Comparison of ENCODE assay signal across 8 mouse cellular contexts in genomic region chr2:163471710-163472465, GRCm38 (mm10). TPM values are rescaled to one million over a fixed set of nuclear protein-coding genes. Genes with fewer than 3 reads are reported as not detected.
DNase-seq lines count a peak whose midpoint lies in the region; ATAC-seq and TF ChIP-seq lines count a peak whose summit lies in the region.

No protein-coding gene starts in this region.

- peak overlapping the region; percentile 85 for H3K4me2 ChIP-seq in heart, embryonic 11.5 days

- WGBS in heart, embryonic 11.5 days (ENCODE audit: insufficient replicate concordance), result 6% methylated on average over 36 of the region's 36 CpGs
- WGBS in midbrain, embryonic 10.5 days, result 5% methylated on average over 36 of the region's 36 CpGs

- intact Hi-C loops in gastrocnemius, adult 2 months (cut with DNase I), result loop anchor here (1.0 to 2.0 kb wide), 2 partner anchors 19 to 53 kb away; no protein-coding TSS in a partner anchor
- intact Hi-C loops in gastrocnemius, postnatal 14 days (cut with DNase I; ENCODE audit: low total_unique reads), result loop anchor here (10.0 kb wide), 1 partner anchor 47 kb away; the partner anchor contains the start of gene Oser1
- intact Hi-C loops in left cerebral cortex, postnatal 4 days (cut with DNase I), result no loop called here

- TF ChIP-seq CTCF in gastrocnemius, adult 2 months (IDR thresholded peaks at IDR 0.05), result no peak

- peak overlapping the region; percentile 92 for H3K4me3 ChIP-seq in gastrocnemius, adult 2 months
- H3K4me3 ChIP-seq in heart, embryonic 11.5 days (ENCODE audit: low read depth, low read length), result peak overlapping the region; percentile 75
- H3K4me3 ChIP-seq in midbrain, embryonic 10.5 days, result peak overlapping the region; percentile 77

- peak; percentile 76 for ATAC-seq in heart, embryonic 11.5 days (replicated peaks; ENCODE audit: insufficient number of reproducible peaks, low FRiP score, low TSS enrichment)

- no peaks in the 10 kb centered on the region for H3K9me3 ChIP-seq in heart, embryonic 11.5 days (replicated peaks; ENCODE audit: control insufficient read depth, low read length)
- no peaks in the 10 kb centered on the region for H3K9me3 ChIP-seq in midbrain, embryonic 10.5 days (replicated peaks)

- peaks cover 13% of the 10 kb centered on the region for H3K36me3 ChIP-seq in heart, embryonic 11.5 days (ENCODE audit: control insufficient read depth, insufficient read depth, low read length)
- H3K36me3 ChIP-seq in midbrain, embryonic 10.5 days, result peaks cover 24% of the 10 kb centered on the region

- no peaks in the 10 kb centered on the region for H3K27me3 ChIP-seq in heart, embryonic 11.5 days (ENCODE audit: control insufficient read depth, insufficient read depth, low read length)
- H3K27me3 ChIP-seq in midbrain, embryonic 10.5 days (ENCODE audit: low read depth, poor library complexity, severe bottlenecking), result no peaks in the 10 kb centered on the region

- peak overlapping the region; percentile 92 for H3K27ac ChIP-seq in gastrocnemius, adult 2 months
- peak overlapping the region; percentile 80 for H3K27ac ChIP-seq in heart, embryonic 11.5 days (ENCODE audit: low read depth, low read length)
- peak overlapping the region; percentile 91 for H3K27ac ChIP-seq in midbrain, embryonic 10.5 days (replicated peaks)

- DNase-seq in gastrocnemius, adult 2 months, result peak; percentile 57
- no peak for DNase-seq in gastrocnemius, postnatal 14 days
- DNase-seq in adrenal gland, postnatal 10 days, result peak; percentile 58
- DNase-seq in kidney, postnatal 10 days, result peak; percentile 22
- DNase-seq in midbrain, embryonic 10.5 days (ENCODE audit: low spot score), result no peak
- DNase-seq in left cerebral cortex, postnatal 4 days, result no peak
- DNase-seq in thymus, postnatal 0 days (ENCODE audit: low spot score), result no peak

- H3K4me1 ChIP-seq in heart, embryonic 11.5 days (ENCODE audit: control insufficient read depth, insufficient read depth, low read length), result peaks cover 6% of the 10 kb centered on the region
- peaks cover 10% of the 10 kb centered on the region for H3K4me1 ChIP-seq in midbrain, embryonic 10.5 days

- H3K9ac ChIP-seq in heart, embryonic 11.5 days (ENCODE audit: low read depth, low read length), result peak overlapping the region; percentile 88

RNA-seq across cellular contexts. Expression of gene Fitm2, which starts 0.5 kb away (rescaled TPM):
- total RNA-seq in gastrocnemius, adult 2 months (2021), result 100 to 1,000 TPM in 1 of 2 experiments, 10 to 100 TPM in 1; 73.8 to 106 TPM
- 10 to 100 TPM; 46.2 to 63.3 TPM for total RNA-seq in gastrocnemius, postnatal 14 days (2021)
- 10 to 100 TPM; 76.9 to 91.9 TPM for total RNA-seq in adrenal gland, postnatal 10 days (2021)
- polyA plus RNA-seq in heart, embryonic 11.5 days (2014; fragmentation: Nextera tagmentation; extraction: Ambion mirVana), result 11.6 and 14.6 TPM in 2 replicates
- 9.8 and 11.2 TPM in 2 replicates for polyA plus RNA-seq in midbrain, embryonic 10.5 days (2016; fragmentation: Nextera tagmentation; extraction: Ambion mirVana)
- 10 to 100 TPM; 15.3 TPM for total RNA-seq in left cerebral cortex, postnatal 4 days (2021)
- 5.5 and 5.7 TPM in 2 replicates for polyA plus RNA-seq in thymus, postnatal 0 days (2015; fragmentation: Nextera tagmentation; extraction: Ambion mirVana)

RNA-seq across cellular contexts. Expression of gene R3hdml, which starts 20.2 kb away (rescaled TPM):
- not detected for total RNA-seq in gastrocnemius, adult 2 months (2021)
- not detected for total RNA-seq in gastrocnemius, postnatal 14 days (2021)
- total RNA-seq in adrenal gland, postnatal 10 days (2021), result not detected
- 0.27 TPM in 1 of 2 replicates, not detected in the other for polyA plus RNA-seq in heart, embryonic 11.5 days (2014; fragmentation: Nextera tagmentation; extraction: Ambion mirVana)
- not detected in 2 replicates for polyA plus RNA-seq in midbrain, embryonic 10.5 days (2016; fragmentation: Nextera tagmentation; extraction: Ambion mirVana)
- total RNA-seq in left cerebral cortex, postnatal 4 days (2021), result under 1 TPM in 1 of 2 experiments, not detected in 1; 0.36 TPM
- 0.19 and 0.21 TPM in 2 replicates for polyA plus RNA-seq in thymus, postnatal 0 days (2015; fragmentation: Nextera tagmentation; extraction: Ambion mirVana)

RNA-seq across cellular contexts. Expression of gene Gdap1l1, which starts 33.6 kb away (rescaled TPM):
- total RNA-seq in gastrocnemius, adult 2 months (2021), result not detected
- total RNA-seq in gastrocnemius, postnatal 14 days (2021), result under 1 TPM in 1 of 2 experiments, not detected in 1; 0.23 TPM
- total RNA-seq in adrenal gland, postnatal 10 days (2021), result 1 to 10 TPM; 3.4 to 4.3 TPM
- polyA plus RNA-seq in heart, embryonic 11.5 days (2014; fragmentation: Nextera tagmentation; extraction: Ambion mirVana), result 0.31 and 0.64 TPM in 2 replicates
- 20.0 and 30.2 TPM in 2 replicates for polyA plus RNA-seq in midbrain, embryonic 10.5 days (2016; fragmentation: Nextera tagmentation; extraction: Ambion mirVana)
- 10 to 100 TPM; 90.8 to 98.3 TPM for total RNA-seq in left cerebral cortex, postnatal 4 days (2021)
- 0.41 and 0.44 TPM in 2 replicates for polyA plus RNA-seq in thymus, postnatal 0 days (2015; fragmentation: Nextera tagmentation; extraction: Ambion mirVana)

RNA-seq across cellular contexts. Expression of gene Hnf4a, which starts 34.7 kb away (rescaled TPM):
- not detected for total RNA-seq in gastrocnemius, adult 2 months (2021)
- total RNA-seq in gastrocnemius, postnatal 14 days (2021), result not detected
- 10 to 100 TPM; 11.8 to 51.8 TPM for total RNA-seq in adrenal gland, postnatal 10 days (2021)
- 0.04 and 0.56 TPM in 2 replicates for polyA plus RNA-seq in heart, embryonic 11.5 days (2014; fragmentation: Nextera tagmentation; extraction: Ambion mirVana)
- 0.02 TPM in 1 of 2 replicates, not detected in the other for polyA plus RNA-seq in midbrain, embryonic 10.5 days (2016; fragmentation: Nextera tagmentation; extraction: Ambion mirVana)
- total RNA-seq in left cerebral cortex, postnatal 4 days (2021), result not detected
- 1.2 and 1.3 TPM in 2 replicates for polyA plus RNA-seq in thymus, postnatal 0 days (2015; fragmentation: Nextera tagmentation; extraction: Ambion mirVana)

RNA-seq across cellular contexts. Expression of gene Oser1, which starts 47.4 kb away (rescaled TPM):
- 10 to 100 TPM; 32.4 to 38.2 TPM for total RNA-seq in gastrocnemius, adult 2 months (2021)
- 10 to 100 TPM; 25.9 to 29.5 TPM for total RNA-seq in gastrocnemius, postnatal 14 days (2021)
- total RNA-seq in adrenal gland, postnatal 10 days (2021), result 10 to 100 TPM; 34.6 to 34.8 TPM
- 60.8 and 64.1 TPM in 2 replicates for polyA plus RNA-seq in heart, embryonic 11.5 days (2014; fragmentation: Nextera tagmentation; extraction: Ambion mirVana)
- polyA plus RNA-seq in midbrain, embryonic 10.5 days (2016; fragmentation: Nextera tagmentation; extraction: Ambion mirVana), result 92.7 and 99.9 TPM in 2 replicates
- 10 to 100 TPM; 23.3 to 23.7 TPM for total RNA-seq in left cerebral cortex, postnatal 4 days (2021)
- 86.6 and 89.2 TPM in 2 replicates for polyA plus RNA-seq in thymus, postnatal 0 days (2015; fragmentation: Nextera tagmentation; extraction: Ambion mirVana)

Comparison
In these comparisons a context has a peak if more than half of its experiments do, and no peak if none do; other contexts are left out.
1. DNase-seq: peak in gastrocnemius, adult 2 months (single experiment), adrenal gland, postnatal 10 days (single experiment) and kidney, postnatal 10 days (single experiment); none in gastrocnemius, postnatal 14 days (single experiment), midbrain, embryonic 10.5 days (single experiment), left cerebral cortex, postnatal 4 days (single experiment) and thymus, postnatal 0 days (single experiment).
2. RNA of gene Gdap1l1, which starts 33.6 kb away (total RNA-seq): 90.8 to 98.3 TPM in left cerebral cortex, postnatal 4 days; 3.4 to 4.3 TPM in adrenal gland, postnatal 10 days, 0.23 TPM in gastrocnemius, postnatal 14 days and not detected in gastrocnemius, adult 2 months; every median in the first group is over 10 times any median in the second.
3. Peak in every context shown above with its lines, with median percentiles within 50 percentile points of each other: H3K27ac ChIP-seq and H3K4me3 ChIP-seq.